Mouse (Mus musculus) inflammation-experienced regulatory T-cells, adult 6 months (primary cell): Measurements from ENCODE around the gene Tle6. TPM values are rescaled to one million over a fixed set of nuclear protein-coding genes. Genes with fewer than 3 reads are reported as not detected.

Experiments
- ATAC-seq: one replicate; pipeline ENCODE4 v1.8.0; 2017
- polyA plus RNA-seq, 3 experiments: library from polyadenylated mRNA; unstranded; fragments of 100-300 nt; shearing (Covaris generic); gene quantifications; one replicate each; pipeline ENCODE4 v1.2.1; 2017

Gene Tle6
- polyA plus RNA-seq, 3 experiments from 2014 or later: 0.99 to 1.9 (median 1.7) TPM

DNA sequence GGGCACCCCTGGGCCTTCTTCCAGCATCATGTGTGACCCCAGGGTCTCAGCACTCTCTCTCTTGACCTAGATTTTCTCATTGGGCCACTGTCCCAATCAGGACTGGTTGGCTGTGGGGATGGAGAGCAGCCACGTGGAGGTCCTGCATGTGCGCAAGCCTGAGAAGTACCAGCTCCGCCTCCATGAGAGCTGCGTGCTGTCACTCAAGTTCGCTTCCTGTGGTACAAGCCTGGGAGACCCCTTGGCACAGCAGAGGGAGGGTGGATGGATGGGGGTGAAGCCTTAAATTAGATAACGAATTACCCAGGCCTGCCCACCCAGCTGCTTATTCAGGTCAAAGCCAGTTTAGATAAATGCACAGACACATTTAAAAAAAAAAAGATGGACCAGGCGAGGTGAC is 12.1 kb downstream of the Tle6 start:
- ATAC-seq: no peak

GRCm38 (mm10) chr10:81583347-81583746 is 17.5 kb downstream of the Tle6 start:
- ATAC-seq: no peak

GRCm38 (mm10) chr10:81580441-81581070 is 20.3 kb downstream of the Tle6 start:
- peak; percentile 60 for ATAC-seq

DNA sequence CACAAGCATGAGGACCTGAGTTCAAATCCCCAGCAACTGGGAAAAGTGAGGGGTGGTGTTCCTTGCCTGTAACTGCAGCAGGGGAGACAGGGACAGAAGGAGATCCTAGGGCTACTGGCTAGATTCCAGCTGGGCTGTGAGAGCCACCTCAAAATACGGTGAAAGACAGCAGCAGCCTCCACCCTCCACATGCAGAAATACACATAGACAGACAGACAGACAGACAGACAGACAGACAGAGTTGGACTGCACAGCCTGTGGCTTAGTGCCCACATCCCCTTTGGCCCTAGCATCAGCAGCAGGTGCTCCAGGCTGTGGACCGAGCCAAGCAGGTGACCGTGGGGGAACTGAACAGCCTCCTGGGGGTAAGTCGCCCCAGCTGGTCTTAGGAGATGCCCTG is 20.9 kb downstream of the Tle6 start:
- ATAC-seq: no peak

DNA sequence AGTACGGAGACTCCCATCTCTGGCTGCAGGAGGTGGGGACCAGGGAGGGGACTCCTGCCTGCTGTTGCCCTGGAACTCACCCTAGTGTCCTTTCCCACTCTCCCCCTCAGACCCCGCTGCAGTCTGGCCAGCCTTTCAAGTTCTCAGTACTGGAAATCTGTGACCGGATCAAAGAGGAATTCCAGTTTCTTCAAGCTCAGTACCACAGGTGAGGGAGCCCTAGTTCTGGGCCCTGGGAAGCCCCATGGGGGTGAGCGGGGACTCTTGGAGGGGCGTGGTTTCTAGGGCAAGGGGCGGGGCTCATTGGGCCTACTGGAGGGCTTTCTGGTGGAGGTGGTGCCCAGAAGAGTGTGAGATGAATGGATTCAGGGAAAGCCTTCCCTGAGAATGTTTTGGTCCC is 25.2 kb downstream of the Tle6 start:
- no peak for ATAC-seq

DNA sequence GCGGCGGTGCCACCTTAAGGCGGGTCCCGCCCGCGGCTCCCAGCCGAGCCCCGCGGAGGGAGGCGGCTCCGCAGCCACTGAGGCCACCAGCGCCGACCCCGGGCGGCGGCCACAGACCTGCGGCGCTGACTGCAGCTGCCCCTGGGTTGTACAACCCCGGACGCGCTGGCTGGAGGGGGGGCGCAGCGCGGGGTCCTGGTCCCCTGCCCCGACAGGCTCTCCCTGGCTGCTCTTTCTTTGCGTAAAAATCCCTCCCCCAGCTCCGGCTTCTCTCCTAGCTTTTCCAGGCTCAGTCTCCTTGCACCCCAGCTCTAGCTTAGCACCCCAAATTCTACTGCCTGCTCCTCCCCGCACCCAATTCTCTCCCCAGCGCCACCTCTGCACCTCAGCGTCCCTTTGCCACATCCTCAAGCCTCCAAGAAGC is 25.7 kb downstream of the Tle6 start:
- ATAC-seq: no peak

GRCm38 (mm10) chr10:81574081-81575056 is 26.5 kb downstream of the Tle6 start, which contains the start of gene Tle2:
TSS of gene Tle2 (plus strand) at chr10:81574561.
- ATAC-seq: no peak

GRCm38 (mm10) chr10:81572975-81573374 is 27.9 kb downstream of the Tle6 start:
- ATAC-seq: no peak

- ATAC-seq: no peak
These were observed 28.7 kb downstream of the Tle6 start for GRCm38 (mm10) chr10:81572133-81572671.

DNA sequence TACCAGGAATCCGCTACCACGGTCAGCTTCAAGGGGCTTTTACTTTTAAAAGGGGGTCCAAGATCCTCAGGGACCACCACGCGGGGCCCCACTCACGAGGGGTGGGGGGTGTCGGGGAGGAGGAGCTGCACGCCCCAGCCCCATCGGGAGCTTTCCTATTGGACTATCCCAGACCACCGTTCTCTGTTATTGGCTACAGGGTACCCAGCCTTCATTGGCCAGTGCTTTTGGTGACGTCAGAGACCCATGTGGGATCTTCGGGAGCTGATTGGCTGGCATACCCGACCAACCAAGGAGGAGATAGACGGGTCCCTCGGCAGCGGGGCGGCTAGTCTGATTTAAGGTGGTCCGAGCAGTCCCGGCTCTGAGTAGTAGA is 29.4 kb downstream of the Tle6 start:
- peak; percentile 78 for ATAC-seq

DNA sequence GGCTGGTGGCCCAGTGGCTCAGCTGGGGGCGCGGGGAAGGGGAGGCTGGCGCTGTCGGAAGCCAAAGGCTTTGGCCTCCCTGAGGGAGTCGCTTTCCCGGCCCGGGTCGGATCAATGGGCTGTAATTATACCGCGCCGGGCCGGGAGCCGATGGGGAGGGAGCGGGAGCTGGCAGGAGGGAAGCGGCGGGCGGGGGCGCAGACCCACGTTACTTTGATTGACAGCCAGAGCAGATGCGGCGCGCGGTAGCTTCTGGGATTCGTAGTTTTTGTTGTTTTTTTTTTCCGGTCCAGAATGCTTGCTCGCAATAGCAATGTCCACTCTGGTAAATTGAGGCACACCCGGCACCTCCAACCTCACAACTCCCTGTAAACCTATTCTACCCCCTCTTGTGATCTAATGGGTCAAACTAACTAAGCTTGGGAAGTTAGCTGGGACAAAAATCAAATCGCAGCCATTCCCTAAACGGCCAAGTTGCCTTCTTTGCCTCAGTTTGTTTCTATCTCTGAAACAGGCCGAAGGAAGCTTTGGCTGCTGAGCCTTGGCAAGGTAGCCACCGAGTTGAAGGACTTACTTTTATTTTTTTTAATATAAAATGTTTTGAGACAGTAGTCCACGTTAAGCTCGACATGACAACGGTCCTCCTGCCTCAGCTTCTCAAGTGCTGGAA is 29.9 kb downstream of the Tle6 start:
- ATAC-seq: peak; percentile 78

GRCm38 (mm10) chr10:81570238-81570800 is 30.6 kb downstream of the Tle6 start:
- ATAC-seq: no peak

- ATAC-seq: no peak
These were observed 31.2 kb downstream of the Tle6 start for GRCm38 (mm10) chr10:81569507-81570237.

DNA sequence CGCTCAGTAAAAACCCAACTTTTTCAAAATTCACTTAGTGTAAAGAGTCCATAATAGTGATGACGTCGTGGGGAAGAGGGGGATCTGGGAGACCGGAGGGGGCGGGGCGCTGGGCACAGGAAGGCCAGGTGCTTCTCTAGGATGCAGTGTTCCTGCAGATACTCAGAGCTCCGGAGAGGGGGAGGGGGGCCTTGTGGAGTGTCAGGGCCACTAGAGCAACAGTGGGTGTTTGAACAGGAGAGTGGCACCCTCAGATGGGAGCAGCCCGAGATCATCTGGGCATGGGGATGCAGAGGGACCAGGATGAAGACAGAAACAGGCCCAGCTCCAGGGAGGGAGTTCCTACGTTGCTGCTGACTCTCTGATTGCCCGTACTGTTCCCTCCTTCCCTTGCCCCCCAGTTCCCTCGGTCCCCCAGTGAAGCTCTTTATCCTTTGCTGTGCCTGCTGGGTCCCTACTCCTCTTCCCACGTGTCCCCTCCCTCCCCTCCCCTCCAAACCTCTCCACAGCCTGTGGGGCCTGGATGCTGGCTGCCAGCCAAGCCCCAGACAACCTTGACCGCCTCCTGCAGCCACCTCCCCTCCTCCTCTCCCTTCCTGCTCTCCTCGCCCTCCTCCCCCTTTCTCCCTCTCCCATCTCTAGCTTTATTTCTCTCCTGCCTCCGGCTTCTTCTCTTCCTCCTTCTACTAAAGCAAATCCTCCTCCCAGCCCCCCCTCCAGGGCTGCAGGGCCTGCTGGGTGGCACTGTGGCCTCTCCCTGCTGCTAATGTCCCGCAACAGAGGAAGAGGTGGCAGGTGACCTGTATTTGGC is 32.3 kb downstream of the Tle6 start:
- no peak for ATAC-seq

DNA sequence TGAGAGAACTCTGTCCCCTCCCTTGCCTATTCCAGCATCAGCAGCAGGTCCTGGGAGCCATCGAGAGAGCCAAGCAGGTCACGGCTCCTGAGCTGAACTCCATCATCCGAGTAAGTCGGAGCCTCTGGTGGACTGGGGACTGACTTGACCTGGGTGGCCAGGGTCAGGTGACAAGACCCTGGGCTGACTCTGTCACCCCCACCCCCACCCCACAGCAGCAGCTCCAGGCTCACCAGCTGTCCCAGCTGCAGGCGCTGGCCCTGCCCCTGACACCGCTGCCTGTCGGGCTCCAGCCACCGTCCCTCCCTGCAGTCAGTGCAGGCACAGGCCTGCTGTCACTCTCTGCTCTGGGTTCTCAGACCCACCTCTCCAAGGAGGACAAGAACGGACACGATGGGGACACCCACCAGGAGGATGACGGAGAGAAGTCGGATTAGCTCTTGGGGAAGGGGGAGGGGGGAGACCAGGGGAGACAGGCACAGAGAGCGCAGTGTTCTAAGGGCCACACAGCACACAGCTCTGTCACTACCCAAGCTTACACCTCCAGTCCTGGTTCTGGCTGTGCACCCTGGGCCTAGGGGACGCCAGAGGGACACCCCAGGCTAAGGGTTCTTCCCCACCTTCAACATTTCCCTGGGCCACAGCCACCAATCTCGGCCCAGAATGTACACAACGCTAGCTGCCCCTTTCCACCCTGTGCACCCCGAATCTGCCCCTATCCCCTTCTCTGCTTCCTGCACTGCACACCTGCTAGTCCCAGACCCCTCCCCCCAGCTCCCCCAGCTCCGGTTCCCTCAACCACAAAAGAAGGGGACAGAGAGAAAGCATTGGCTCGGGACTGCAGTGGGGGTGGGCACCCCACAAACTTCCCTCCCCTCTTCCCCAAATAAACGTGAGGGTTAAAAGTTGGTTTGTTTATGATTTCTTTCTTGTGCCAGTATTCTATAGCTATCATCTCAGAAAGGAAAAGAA is 35.3 kb downstream of the Tle6 start:
- ATAC-seq: no peak

DNA sequence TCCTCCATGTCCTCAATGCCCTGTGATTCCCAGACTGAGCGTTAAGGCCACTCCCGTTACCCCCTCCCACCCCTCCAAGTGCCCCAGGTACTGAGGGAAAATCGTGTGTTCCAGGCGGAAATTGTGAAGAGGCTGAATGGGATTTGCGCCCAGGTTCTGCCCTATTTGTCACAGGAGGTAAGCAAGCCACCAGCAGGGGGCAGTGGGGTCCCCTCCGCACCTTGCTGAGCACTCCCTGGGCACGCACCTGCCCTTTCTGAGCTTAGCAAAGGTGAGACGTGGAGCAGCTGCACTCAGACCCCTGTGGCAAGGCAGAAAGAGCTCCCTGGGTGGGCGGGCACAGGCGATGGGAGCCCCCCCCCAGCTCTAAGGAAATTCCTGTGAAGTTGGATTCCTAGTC is 36.1 kb downstream of the Tle6 start:
- no peak for ATAC-seq

GRCm38 (mm10) chr10:81564216-81564615 is 36.7 kb downstream of the Tle6 start:
- no peak for ATAC-seq

- ATAC-seq: no peak
These were observed 37.4 kb downstream of the Tle6 start for GRCm38 (mm10) chr10:81563481-81563880.

GRCm38 (mm10) chr10:81562411-81562810 is 38.5 kb downstream of the Tle6 start:
- no peak for ATAC-seq
